In genomic region chr12:87415358-87415757, GRCm38 (mm10) we compare ENCODE assay signal across 22 mouse cellular contexts.
"Had no signal": no experiment of that assay in that cellular context is flagged by ENCODE, and none has a peak within 500 bp of the region (broad histone marks: within the 10 kb centered on the region; RNA-seq: fewer than 3 reads in every experiment).

No protein-coding gene starts in this region.

- H3K36me3 ChIP-seq: kidney, embryonic 15.5 days; limb, embryonic 12.5 days; limb, embryonic 15.5 days; midbrain, embryonic 12.5 days; midbrain, embryonic 15.5 days; neural tube, embryonic 12.5 days; neural tube, embryonic 15.5 days had no signal

- H3K4me3 ChIP-seq: kidney, embryonic 15.5 days; limb, embryonic 12.5 days; limb, embryonic 15.5 days; midbrain, embryonic 12.5 days; midbrain, embryonic 15.5 days; neural tube, embryonic 12.5 days; neural tube, embryonic 15.5 days had no signal

- H3K27ac ChIP-seq: kidney, embryonic 15.5 days; limb, embryonic 12.5 days; limb, embryonic 15.5 days; liver, embryonic 14.5 days; midbrain, embryonic 12.5 days; midbrain, embryonic 15.5 days; neural tube, embryonic 12.5 days; neural tube, embryonic 15.5 days had no signal

- H3K9ac ChIP-seq: kidney, embryonic 15.5 days; limb, embryonic 12.5 days; limb, embryonic 15.5 days; liver, embryonic 14.5 days; liver, postnatal 0 days; lung, embryonic 14.5 days; midbrain, embryonic 12.5 days; midbrain, embryonic 15.5 days; neural tube, embryonic 12.5 days; neural tube, embryonic 15.5 days had no signal

- ATAC-seq: liver, postnatal 0 days; lung, postnatal 0 days; midbrain, embryonic 15.5 days had no signal

- H3K27me3 ChIP-seq: kidney, embryonic 15.5 days; limb, embryonic 12.5 days; limb, embryonic 15.5 days; midbrain, embryonic 12.5 days; midbrain, embryonic 15.5 days; neural tube, embryonic 12.5 days; neural tube, embryonic 15.5 days had no signal

- H3K4me2 ChIP-seq: kidney, embryonic 15.5 days; limb, embryonic 12.5 days; limb, embryonic 15.5 days; liver, embryonic 11.5 days; lung, embryonic 14.5 days; midbrain, embryonic 12.5 days; midbrain, embryonic 15.5 days; neural tube, embryonic 12.5 days; neural tube, embryonic 15.5 days had no signal

- H3K9me3 ChIP-seq: kidney, embryonic 15.5 days; limb, embryonic 12.5 days; limb, embryonic 15.5 days; midbrain, embryonic 12.5 days; midbrain, embryonic 15.5 days; neural tube, embryonic 12.5 days; neural tube, embryonic 15.5 days had no signal

- H3K4me1 ChIP-seq: limb, embryonic 15.5 days had no signal

- DNase-seq: kidney, adult 8-10 months; kidney, postnatal 10 days; kidney, postnatal 36 days; layer of hippocampus, postnatal 36 days; left cerebral cortex, postnatal 4 days; liver, postnatal 0 days; lung, embryonic 14.5 days; retina, postnatal 1 day; right cerebral cortex, postnatal 25 days; spleen, adult 18-20 months; thymus, adult 18-20 months; thymus, postnatal 25 days had no signal
